In genomic region chr5:52114751-52115451, GRCm38 (mm10) we compare ENCODE assay signal across 8 mouse cellular contexts.
DNase-seq lines count a peak whose midpoint lies in the region; ATAC-seq and TF ChIP-seq lines count a peak whose summit lies in the region.

No protein-coding gene starts in this region.

- peaks cover 43% of the 10 kb centered on the region for H3K27me3 ChIP-seq in lung, embryonic 14.5 days (ENCODE audit: insufficient read depth, low read length)
- H3K27me3 ChIP-seq in forebrain, postnatal 0 days (ENCODE audit: insufficient read depth, low read length) = peaks cover 3% of the 10 kb centered on the region; the same call in 1 of the 2 replicates
- peaks cover 40% of the 10 kb centered on the region for H3K27me3 ChIP-seq in midbrain, embryonic 14.5 days (ENCODE audit: control insufficient read depth, insufficient read depth, low read length)

- no peak overlapping the region for H3K27ac ChIP-seq in lung, embryonic 14.5 days (ENCODE audit: low read depth)
- H3K27ac ChIP-seq in forebrain, postnatal 0 days (ENCODE audit: low read depth, low read length) = peak overlapping the region; percentile 64; the same call in 1 of the 2 replicates
- H3K27ac ChIP-seq in layer of hippocampus, adult 2 months = peak overlapping the region; percentile 68
- peak overlapping the region; percentile 77 for H3K27ac ChIP-seq in midbrain, embryonic 14.5 days (replicated peaks; ENCODE audit: low read depth, low read length)

- H3K4me2 ChIP-seq in lung, embryonic 14.5 days = peak overlapping the region; percentile 99
- H3K4me2 ChIP-seq in forebrain, postnatal 0 days (ENCODE audit: low read depth) = peak overlapping the region; percentile 100
- H3K4me2 ChIP-seq in midbrain, embryonic 14.5 days (ENCODE audit: low read length) = peak overlapping the region; percentile 100

- peak overlapping the region; percentile 49; the same call in 1 of the 2 replicates for H3K9ac ChIP-seq in lung, embryonic 14.5 days
- H3K9ac ChIP-seq in forebrain, postnatal 0 days = peak overlapping the region; percentile 63
- H3K9ac ChIP-seq in midbrain, embryonic 14.5 days (replicated peaks; ENCODE audit: low read length) = peak overlapping the region; percentile 65

- peak; percentile 14; the same call in 1 of the 2 replicates for ATAC-seq in lung, embryonic 14.5 days (ENCODE audit: insufficient read depth)
- ATAC-seq in forebrain, postnatal 0 days = no peak
- peak; percentile 0; the same call in 1 of the 2 replicates for ATAC-seq in midbrain, embryonic 14.5 days (ENCODE audit: low FRiP score, low TSS enrichment)
- no peak for ATAC-seq in activated CD4-positive, CD25-positive, alpha-beta regulatory T cell, adult 4 months

- H3K4me3 ChIP-seq in lung, embryonic 14.5 days (ENCODE audit: low read depth, low read length) = peak overlapping the region; percentile 62
- H3K4me3 ChIP-seq in forebrain, postnatal 0 days (ENCODE audit: low read depth, low read length) = peak overlapping the region; percentile 64
- H3K4me3 ChIP-seq in layer of hippocampus, adult 2 months = peak overlapping the region; percentile 79
- peak overlapping the region; percentile 63 for H3K4me3 ChIP-seq in midbrain, embryonic 14.5 days (replicated peaks; ENCODE audit: low read depth, low read length)

- H3K9me3 ChIP-seq in lung, embryonic 14.5 days (ENCODE audit: low read depth, low read length) = no peaks in the 10 kb centered on the region
- no peaks in the 10 kb centered on the region for H3K9me3 ChIP-seq in forebrain, postnatal 0 days (ENCODE audit: low read length)
- no peaks in the 10 kb centered on the region for H3K9me3 ChIP-seq in midbrain, embryonic 14.5 days (ENCODE audit: control insufficient read depth, low read length)

- TF ChIP-seq CTCF in lung, embryonic 14.5 days (IDR thresholded peaks at IDR 0.05; ENCODE audit: low read depth) = no peak
- TF ChIP-seq CTCF in forebrain, postnatal 0 days (IDR thresholded peaks at IDR 0.05; ENCODE audit: low read depth) = no peak
- no peak for TF ChIP-seq CTCF in layer of hippocampus, adult 2 months (conservative IDR thresholded peaks at IDR 0.05)

- WGBS in lung, embryonic 14.5 days = under 1% methylated on average over 48 of the region's 48 CpGs
- WGBS in forebrain, postnatal 0 days = under 1% methylated on average over 48 of the region's 48 CpGs
- WGBS in midbrain, embryonic 14.5 days = under 1% methylated on average over 48 of the region's 48 CpGs

- peak; percentile 55 for DNase-seq in lung, embryonic 14.5 days
- no peak for DNase-seq in lung, postnatal 25 days (ENCODE audit: low spot score)
- peak; percentile 51 to 68 for DNase-seq in cerebellum, adult 18-20 months
- DNase-seq in forebrain, postnatal 0 days = peak; percentile 46
- peak in 1 of 2 experiments; percentile 26 for DNase-seq in layer of hippocampus, adult 2 months (ENCODE audit: low spot score in 2 of 2)
- peak; percentile 65 for DNase-seq in midbrain, embryonic 14.5 days
- DNase-seq in spleen, postnatal 14 days (ENCODE audit: low spot score in 2 of 2) = no peak

- no peaks in the 10 kb centered on the region for H3K4me1 ChIP-seq in lung, embryonic 14.5 days (ENCODE audit: insufficient read depth)
- no peaks in the 10 kb centered on the region for H3K4me1 ChIP-seq in forebrain, postnatal 0 days (ENCODE audit: insufficient read depth)
- peaks cover 18% of the 10 kb centered on the region for H3K4me1 ChIP-seq in midbrain, embryonic 14.5 days (ENCODE audit: control insufficient read depth, insufficient read depth, low read length)

- no peaks in the 10 kb centered on the region for H3K36me3 ChIP-seq in lung, embryonic 14.5 days (ENCODE audit: insufficient read depth)
- no peaks in the 10 kb centered on the region for H3K36me3 ChIP-seq in forebrain, postnatal 0 days (ENCODE audit: insufficient read depth)
- H3K36me3 ChIP-seq in midbrain, embryonic 14.5 days (ENCODE audit: control insufficient read depth, insufficient read depth, low read length) = no peaks in the 10 kb centered on the region

Comparison
In these comparisons a context has a peak if more than half of its experiments do, and no peak if none do; other contexts are left out.
1. DNase-seq: peak in lung, embryonic 14.5 days (single experiment), cerebellum, adult 18-20 months (2 of 2), forebrain, postnatal 0 days (single experiment) and midbrain, embryonic 14.5 days (single experiment); none in lung, postnatal 25 days (single experiment) and spleen, postnatal 14 days (0 of 2).
2. ATAC-seq: peak in lung, embryonic 14.5 days (single experiment) and midbrain, embryonic 14.5 days (single experiment); none in forebrain, postnatal 0 days (single experiment) and activated CD4-positive, CD25-positive, alpha-beta regulatory T cell, adult 4 months (single experiment).
3. Peak in every context shown above with its lines, with median percentiles within 50 percentile points of each other: H3K4me2 ChIP-seq, H3K4me3 ChIP-seq and H3K9ac ChIP-seq.